Mouse (Mus musculus) embryonic facial prominence, embryonic 13.5 days (tissue): ENCODE results near the gene Ly6g6d. TPM values are rescaled to one million over a fixed set of nuclear protein-coding genes. Genes with fewer than 3 reads are reported as not detected.

ENCODE experiments used
- ATAC-seq: fragments of 200-750 bp; cut with Nextera tagmentation; 2 replicates; pipeline ENCODE4 v1.8.0; 2017; ENCODE audit warnings: low read depth; ENCODE audit not compliant: insufficient number of reproducible peaks, insufficient read depth, low FRiP score, low TSS enrichment
- H3K27ac ChIP-seq: fragments of 300-500 bp; sonication (generic); 2 replicates; pipeline ENCODE4 v1.5.1; 2015; ENCODE audit warnings: moderate library complexity, mild to moderate bottlenecking, inconsistent platforms
- H3K27me3 ChIP-seq: fragments of 300-500 bp; sonication (generic); 2 replicates; pipeline ENCODE4 v1.6.1; 2015; ENCODE audit warnings: mild to moderate bottlenecking, inconsistent platforms
- H3K36me3 ChIP-seq: fragments of 300-500 bp; sonication (generic); 2 replicates; pipeline ENCODE4 v1.6.1; 2015; ENCODE audit warnings: mild to moderate bottlenecking, inconsistent platforms
- H3K4me1 ChIP-seq: fragments of 300-500 bp; sonication (generic); 2 replicates; pipeline ENCODE4 v1.6.1; 2015; ENCODE audit warnings: inconsistent platforms
- H3K4me2 ChIP-seq: fragments of 300-500 bp; sonication (generic); 2 replicates; pipeline ENCODE4 v1.6.1; 2015; ENCODE audit warnings: moderate library complexity, mild to moderate bottlenecking, inconsistent platforms
- H3K4me3 ChIP-seq: fragments of 300-500 bp; sonication (generic); 2 replicates; pipeline ENCODE4 v1.5.1; 2015; ENCODE audit warnings: mild to moderate bottlenecking, inconsistent platforms
- H3K9ac ChIP-seq: fragments of 300-500 bp; sonication (generic); 2 replicates; pipeline ENCODE4 v1.6.1; 2015; ENCODE audit warnings: mild to moderate bottlenecking, inconsistent platforms
- H3K9me3 ChIP-seq: fragments of 300-500 bp; sonication (generic); 2 replicates; pipeline ENCODE4 v1.6.1; 2016; ENCODE audit warnings: inconsistent platforms
- WGBS: fragments of 180-500 bp; shearing (Covaris S2); methylation state at CpG from one replicate; pipeline ENCODE4 v1.1.7; 2015; ENCODE audit warnings: mixed read lengths; 5-methylcytosine and 5-hydroxymethylcytosine counted together
- polyA plus RNA-seq: library from polyadenylated mRNA; unstranded; fragments of >200 nt; fragmentation: Nextera tagmentation; extraction: Ambion mirVana; gene quantifications from 2 replicates; pipeline ENCODE4 v1.2.1, GENCODE M21; 2015

Ly6g6d gene
- polyA plus RNA-seq, 1 experiment from 2014 or later = 0.77 TPM

GRCm38 (mm10) chr17:35064951-35065947 lies 12.6 kb downstream of the Ly6g6d start, which contains the start of gene Ly6g6c:
Gene Ly6g6c (plus strand): TSS chr17:35065388.
- Histone ChIP-seq H3K4me3 (peak within 1 kb of the TSS; percentile 41), H3K4me1 (peaks cover 29% of the 10 kb centered on the region), H3K27me3 (peaks cover 56% of the 10 kb centered on the region), H3K27ac (peak within 1 kb of the TSS; percentile 60; the same call in 1 of the 2 replicates), H3K9ac (peak within 1 kb of the TSS; percentile 58), H3K36me3 (peaks cover 32% of the 10 kb centered on the region), H3K9me3 (no peaks in the 10 kb centered on the region), H3K4me2 (peak within 1 kb of the TSS; percentile 66)
- 2% methylated on average over 48 of the region's 48 CpGs for WGBS
- ATAC-seq = peak; percentile 23; the same call in 1 of the 2 replicates

GRCm38 (mm10) chr17:35064378-35064877 lies 13.4 kb downstream of the Ly6g6d start:
- Histone ChIP-seq H3K27ac (peak overlapping the region; percentile 45; the same call in 1 of the 2 replicates), H3K4me1 (peaks cover 34% of the 10 kb centered on the region), H3K9ac (peak overlapping the region; percentile 58; the same call in 1 of the 2 replicates), H3K4me2 (peak overlapping the region; percentile 66), H3K4me3 (peak overlapping the region; percentile 41), H3K9me3 (no peaks in the 10 kb centered on the region), H3K27me3 (peaks cover 56% of the 10 kb centered on the region), H3K36me3 (peaks cover 32% of the 10 kb centered on the region)
- whole genome bisulfite sequencing = 27% methylated on average over 10 of the region's 10 CpGs
- no peak for ATAC-seq

- Histone ChIP-seq H3K36me3 (peaks cover 34% of the 10 kb centered on the region), H3K4me1 (peaks cover 37% of the 10 kb centered on the region), H3K9me3 (no peaks in the 10 kb centered on the region), H3K9ac (no peak overlapping the region), H3K27ac (no peak overlapping the region), H3K4me2 (no peak overlapping the region), H3K27me3 (peaks cover 51% of the 10 kb centered on the region), H3K4me3 (no peak overlapping the region)
- 98% methylated on average over 3 of the region's 3 CpGs for WGBS
- no peak for ATAC-seq
Observed at GRCm38 (mm10) chr17:35063466-35063865, 14.4 kb downstream of the Ly6g6d start.

- no peak overlapping the region for H3K9ac ChIP-seq
- no peaks in the 10 kb centered on the region for H3K9me3 ChIP-seq
- no peak for ATAC-seq
- peaks cover 31% of the 10 kb centered on the region for H3K27me3 ChIP-seq
- H3K4me2 ChIP-seq = peak overlapping the region; percentile 96
- peak overlapping the region; percentile 76 for H3K4me3 ChIP-seq
- H3K4me1 ChIP-seq = peaks cover 37% of the 10 kb centered on the region
- peaks cover 54% of the 10 kb centered on the region for H3K36me3 ChIP-seq
- no peak overlapping the region for H3K27ac ChIP-seq
- 83% methylated on average over 8 of the region's 8 CpGs for WGBS
Observed at GRCm38 (mm10) chr17:35061299-35061698, 16.6 kb downstream of the Ly6g6d start.

GRCm38 (mm10) chr17:35060737-35061297 lies 17.0 kb downstream of the Ly6g6d start:
- Histone ChIP-seq H3K27ac (no peak overlapping the region; the same call in 1 of the 2 replicates), H3K4me1 (peaks cover 37% of the 10 kb centered on the region), H3K4me3 (peak overlapping the region; percentile 76), H3K36me3 (peaks cover 59% of the 10 kb centered on the region), H3K4me2 (peak overlapping the region; percentile 96), H3K9me3 (no peaks in the 10 kb centered on the region), H3K27me3 (peaks cover 26% of the 10 kb centered on the region), H3K9ac (peak overlapping the region; percentile 83)
- 57% methylated on average over 22 of the region's 22 CpGs for WGBS
- ATAC-seq = no peak

- Histone ChIP-seq H3K4me3 (peak overlapping the region; percentile 76), H3K9ac (peak overlapping the region; percentile 83), H3K4me2 (peak overlapping the region; percentile 96), H3K9me3 (no peaks in the 10 kb centered on the region), H3K4me1 (peaks cover 31% of the 10 kb centered on the region), H3K27ac (peak overlapping the region; percentile 44; the same call in 1 of the 2 replicates), H3K27me3 (peaks cover 18% of the 10 kb centered on the region), H3K36me3 (peaks cover 67% of the 10 kb centered on the region)
- ATAC-seq = no peak
- 24% methylated on average over 14 of the region's 14 CpGs for WGBS
Observed at GRCm38 (mm10) chr17:35060071-35060470, 17.8 kb downstream of the Ly6g6d start.

- WGBS = under 1% methylated on average over 57 of the region's 57 CpGs
- ATAC-seq = peak; percentile 86
- peaks cover 22% of the 10 kb centered on the region for H3K4me1 ChIP-seq
- H3K9ac ChIP-seq = peak within 1 kb of the TSS; percentile 83
- H3K27ac ChIP-seq = peak within 1 kb of the TSS; percentile 92
- peaks cover 73% of the 10 kb centered on the region for H3K36me3 ChIP-seq
- peak within 1 kb of the TSS; percentile 76 for H3K4me3 ChIP-seq
- peaks cover 10% of the 10 kb centered on the region; the same call in 1 of the 2 replicates for H3K27me3 ChIP-seq
- no peaks in the 10 kb centered on the region for H3K9me3 ChIP-seq
- peak within 1 kb of the TSS; percentile 96 for H3K4me2 ChIP-seq
Observed at GRCm38 (mm10) chr17:35058911-35059892, 18.7 kb downstream of the Ly6g6d start, which contains the start of gene Ddah2. Gene Ddah2 (plus strand): TSS chr17:35059035.

GRCm38 (mm10) chr17:35058316-35058715 lies 19.5 kb downstream of the Ly6g6d start:
- no peak for ATAC-seq
- Histone ChIP-seq H3K9ac (peak overlapping the region; percentile 83; the same call in 1 of the 2 replicates), H3K27ac (peak overlapping the region; percentile 92), H3K27me3 (peaks cover under 1% of the 10 kb centered on the region; the same call in 1 of the 2 replicates), H3K4me3 (peak overlapping the region; percentile 76; the same call in 1 of the 2 replicates), H3K36me3 (peaks cover 80% of the 10 kb centered on the region), H3K4me1 (peaks cover 20% of the 10 kb centered on the region), H3K4me2 (peak overlapping the region; percentile 96), H3K9me3 (no peaks in the 10 kb centered on the region)
- WGBS = 59% methylated on average over 9 of the region's 9 CpGs

- ATAC-seq = no peak
- Histone ChIP-seq H3K9ac (no peak overlapping the region), H3K27me3 (no peaks in the 10 kb centered on the region), H3K4me1 (peaks cover 29% of the 10 kb centered on the region), H3K4me2 (no peak overlapping the region), H3K27ac (no peak overlapping the region), H3K9me3 (no peaks in the 10 kb centered on the region), H3K36me3 (peaks cover 79% of the 10 kb centered on the region), H3K4me3 (no peak overlapping the region)
- WGBS = 81% methylated on average over 3 of the region's 3 CpGs
Observed at GRCm38 (mm10) chr17:35057090-35057489, 20.8 kb downstream of the Ly6g6d start.

GRCm38 (mm10) chr17:35055691-35056495 lies 22.0 kb downstream of the Ly6g6d start:
- ATAC-seq = no peak
- WGBS = 92% methylated on average over 7 of the region's 7 CpGs
- Histone ChIP-seq H3K9me3 (no peaks in the 10 kb centered on the region), H3K27me3 (no peaks in the 10 kb centered on the region), H3K4me3 (no peak overlapping the region), H3K27ac (no peak overlapping the region), H3K36me3 (peaks cover 68% of the 10 kb centered on the region), H3K4me2 (no peak overlapping the region), H3K4me1 (peaks cover 30% of the 10 kb centered on the region), H3K9ac (no peak overlapping the region)
